11 mouse cellular contexts compared by ENCODE assay signal in the genomic region with DNA sequence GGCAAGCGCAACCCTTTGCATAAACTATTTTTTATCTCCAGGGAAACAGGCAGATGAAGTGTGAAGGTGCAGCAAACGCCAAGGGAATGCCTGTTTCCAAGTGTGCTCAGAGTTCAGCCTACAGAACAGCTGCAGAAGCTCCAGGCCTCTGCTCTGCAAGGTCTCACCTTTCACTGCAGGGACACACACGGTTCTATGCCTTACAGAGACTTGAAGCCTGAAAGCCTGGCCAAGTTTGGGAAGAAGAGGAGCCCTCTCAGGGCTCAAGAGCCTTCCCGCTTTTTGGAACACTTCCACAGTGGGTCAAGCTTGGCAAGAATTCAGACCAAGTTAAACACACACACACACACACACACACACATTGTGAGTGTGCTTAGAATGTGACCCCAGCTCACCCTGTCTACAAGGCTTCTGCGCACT. TPM values are rescaled to one million over a fixed set of nuclear protein-coding genes. Genes with fewer than 3 reads are reported as not detected.
A peak's percentile ranks its signal among the peaks of the same experiment; 100 is the strongest.
DNase-seq lines count a peak whose midpoint lies in the region; ATAC-seq lines count a peak whose summit lies in the region.
"Had no signal": no experiment of that assay in that cellular context is flagged by ENCODE, and none has a peak within 500 bp of the region (broad histone marks: within the 10 kb centered on the region; RNA-seq: fewer than 3 reads in every experiment).

No protein-coding gene starts in this region.

- no peaks in the 10 kb centered on the region for H3K36me3 ChIP-seq in heart, embryonic 13.5 days
- no peaks in the 10 kb centered on the region for H3K36me3 ChIP-seq in hindbrain, embryonic 14.5 days (replicated peaks; ENCODE audit: control insufficient read depth, insufficient read depth)

- no peak for ATAC-seq in heart, embryonic 13.5 days (ENCODE audit: extremely low read depth, insufficient number of reproducible peaks, low FRiP score, low TSS enrichment)
- ATAC-seq in hindbrain, embryonic 14.5 days (ENCODE audit: low FRiP score) = no peak
- no peak for ATAC-seq in erythroblast, adult 5-6 weeks (replicated peaks; ENCODE audit: low FRiP score, poor library complexity, severe bottlenecking)
- ATAC-seq: forebrain, embryonic 14.5 days had no signal

- H3K4me1 ChIP-seq in heart, embryonic 13.5 days = peaks cover 15% of the 10 kb centered on the region
- H3K4me1 ChIP-seq in hindbrain, embryonic 14.5 days (replicated peaks; ENCODE audit: control insufficient read depth, insufficient read depth, low read length) = 0 out of 2 replicates have a peak, but pooled peaks cover 7% of the 10 kb centered on the region

- peak overlapping the region; percentile 42 for H3K27ac ChIP-seq in heart, embryonic 13.5 days (replicated peaks)
- peak overlapping the region; percentile 100 for H3K27ac ChIP-seq in hindbrain, embryonic 14.5 days

- 12% methylated on average over 5 of the region's 5 CpGs for WGBS in heart, embryonic 13.5 days
- WGBS in hindbrain, embryonic 14.5 days = 8% methylated on average over 5 of the region's 5 CpGs

- H3K4me3 ChIP-seq in heart, embryonic 13.5 days = no peak overlapping the region
- peak overlapping the region; percentile 51 for H3K4me3 ChIP-seq in hindbrain, embryonic 14.5 days (replicated peaks; ENCODE audit: low read length)

- H3K4me2 ChIP-seq in heart, embryonic 13.5 days = 0 out of 2 replicates have a peak overlapping the region, but pooled peaks have one; percentile 78
- peak overlapping the region; percentile 81 for H3K4me2 ChIP-seq in hindbrain, embryonic 14.5 days (replicated peaks)

- H3K27me3 ChIP-seq in heart, embryonic 13.5 days (replicated peaks) = peaks cover 99% of the 10 kb centered on the region
- H3K27me3 ChIP-seq in hindbrain, embryonic 14.5 days (ENCODE audit: control insufficient read depth, insufficient read depth, low read length) = peaks cover 91% of the 10 kb centered on the region

- no peak overlapping the region for H3K9ac ChIP-seq in heart, embryonic 13.5 days
- peak overlapping the region; percentile 85 for H3K9ac ChIP-seq in hindbrain, embryonic 14.5 days

- H3K9me3 ChIP-seq in heart, embryonic 13.5 days = no peaks in the 10 kb centered on the region
- H3K9me3 ChIP-seq in hindbrain, embryonic 14.5 days (ENCODE audit: control insufficient read depth, low read length) = no peaks in the 10 kb centered on the region

- no peak for DNase-seq in heart, postnatal 4 days
- no peak for DNase-seq in hindbrain, embryonic 14.5 days (ENCODE audit: low spot score)
- peak; percentile 58 for DNase-seq in kidney, postnatal 14 days
- peak; percentile 86 for DNase-seq in skeletal muscle tissue, adult 2 months (ENCODE audit: low read depth, low spot score)
- no peak for DNase-seq in frontal cortex, postnatal 10 days (ENCODE audit: low spot score in 2 of 2)
- no peak for DNase-seq in right cerebral cortex, adult 18-20 months
- DNase-seq: heart, postnatal 10 days had no signal

RNA-seq across cellular contexts. Expression of a gene that starts 2.4 kb away (rescaled TPM):
- polyA plus RNA-seq in heart, embryonic 13.5 days (2015; fragmentation: Nextera tagmentation; extraction: Ambion mirVana) = 0.71 and 0.74 TPM in 2 replicates
- total RNA-seq in heart, postnatal 4 days (2021) = under 1 TPM; 0.71 to 0.86 TPM
- 19.7 and 22.5 TPM in 2 replicates for polyA plus RNA-seq in hindbrain, embryonic 14.5 days (2014; fragmentation: Nextera tagmentation; extraction: Ambion mirVana)
- not detected in 2 replicates for total RNA-seq in erythroblast, adult 5-6 weeks (2015; ENCODE audit: low replicate concordance)
- 0.34 TPM in 1 of 2 replicates, not detected in the other for total RNA-seq in erythroblast, adult 5-6 weeks (2017; ENCODE audit: low replicate concordance)
- total RNA-seq: left cerebral cortex, adult 18-20 months had no signal
- polyA plus RNA-seq: forebrain, embryonic 14.5 days had no signal

RNA-seq across cellular contexts. Expression of a gene that starts 11.9 kb away (rescaled TPM):
- polyA plus RNA-seq in heart, embryonic 13.5 days (2015; fragmentation: Nextera tagmentation; extraction: Ambion mirVana) = 0.15 and 0.33 TPM in 2 replicates
- under 1 TPM; 0.20 to 0.29 TPM for total RNA-seq in heart, postnatal 4 days (2021)
- 4.1 and 5.0 TPM in 2 replicates for polyA plus RNA-seq in hindbrain, embryonic 14.5 days (2014; fragmentation: Nextera tagmentation; extraction: Ambion mirVana)
- total RNA-seq in erythroblast, adult 5-6 weeks (2015; ENCODE audit: low replicate concordance) = not detected in 2 replicates
- total RNA-seq in erythroblast, adult 5-6 weeks (2017; ENCODE audit: low replicate concordance) = not detected in 2 replicates
- total RNA-seq: left cerebral cortex, adult 18-20 months had no signal
- polyA plus RNA-seq: forebrain, embryonic 14.5 days had no signal

RNA-seq across cellular contexts. Expression of a gene that starts 15.2 kb away (rescaled TPM):
- polyA plus RNA-seq in heart, embryonic 13.5 days (2015; fragmentation: Nextera tagmentation; extraction: Ambion mirVana) = 3.6 and 5.9 TPM in 2 replicates
- 1 to 10 TPM; 1.3 to 1.5 TPM for total RNA-seq in heart, postnatal 4 days (2021)
- 175 and 180 TPM in 2 replicates for polyA plus RNA-seq in hindbrain, embryonic 14.5 days (2014; fragmentation: Nextera tagmentation; extraction: Ambion mirVana)
- total RNA-seq in erythroblast, adult 5-6 weeks (2015; ENCODE audit: low replicate concordance) = not detected in 2 replicates
- total RNA-seq in erythroblast, adult 5-6 weeks (2017; ENCODE audit: low replicate concordance) = 0.17 and 0.56 TPM in 2 replicates
- total RNA-seq: left cerebral cortex, adult 18-20 months had no signal
- polyA plus RNA-seq: forebrain, embryonic 14.5 days had no signal

RNA-seq across cellular contexts. Expression of a gene that starts 19.3 kb away (rescaled TPM):
- polyA plus RNA-seq in heart, embryonic 13.5 days (2015; fragmentation: Nextera tagmentation; extraction: Ambion mirVana) = 0.40 TPM in 1 of 2 replicates, not detected in the other
- total RNA-seq in heart, postnatal 4 days (2021) = not detected
- 25.4 and 29.8 TPM in 2 replicates for polyA plus RNA-seq in hindbrain, embryonic 14.5 days (2014; fragmentation: Nextera tagmentation; extraction: Ambion mirVana)
- total RNA-seq in erythroblast, adult 5-6 weeks (2015; ENCODE audit: low replicate concordance) = not detected in 2 replicates
- total RNA-seq in erythroblast, adult 5-6 weeks (2017; ENCODE audit: low replicate concordance) = not detected in 2 replicates
- total RNA-seq: heart, postnatal 10 days; left cerebral cortex, adult 18-20 months had no signal
- polyA plus RNA-seq: forebrain, embryonic 14.5 days had no signal

RNA-seq across cellular contexts. Expression of a gene that starts 24.0 kb away (rescaled TPM):
- polyA plus RNA-seq in heart, embryonic 13.5 days (2015; fragmentation: Nextera tagmentation; extraction: Ambion mirVana) = 0.99 and 1.2 TPM in 2 replicates
- total RNA-seq in heart, postnatal 4 days (2021) = 1 to 10 TPM; 1.4 TPM
- 21.7 and 24.9 TPM in 2 replicates for polyA plus RNA-seq in hindbrain, embryonic 14.5 days (2014; fragmentation: Nextera tagmentation; extraction: Ambion mirVana)
- not detected in 2 replicates for total RNA-seq in erythroblast, adult 5-6 weeks (2015; ENCODE audit: low replicate concordance)
- total RNA-seq in erythroblast, adult 5-6 weeks (2017; ENCODE audit: low replicate concordance) = not detected in 2 replicates
- total RNA-seq: left cerebral cortex, adult 18-20 months had no signal
- polyA plus RNA-seq: forebrain, embryonic 14.5 days had no signal

Comparison
In these comparisons a context has a peak if more than half of its experiments do, and no peak if none do; other contexts are left out.
1. DNase-seq: peak in kidney, postnatal 14 days (single experiment) and skeletal muscle tissue, adult 2 months (single experiment); none in heart, postnatal 4 days (single experiment), hindbrain, embryonic 14.5 days (single experiment), frontal cortex, postnatal 10 days (0 of 2) and right cerebral cortex, adult 18-20 months (single experiment).